Mouse (Mus musculus): ENCODE measurements around the gene Psmc6. TPM values are rescaled to one million over a fixed set of nuclear protein-coding genes. Genes with fewer than 3 reads are reported as not detected.

Gene Psmc6
- 100 to 1,000 TPM; 112 to 115 TPM for total RNA-seq (2023)

DNA sequence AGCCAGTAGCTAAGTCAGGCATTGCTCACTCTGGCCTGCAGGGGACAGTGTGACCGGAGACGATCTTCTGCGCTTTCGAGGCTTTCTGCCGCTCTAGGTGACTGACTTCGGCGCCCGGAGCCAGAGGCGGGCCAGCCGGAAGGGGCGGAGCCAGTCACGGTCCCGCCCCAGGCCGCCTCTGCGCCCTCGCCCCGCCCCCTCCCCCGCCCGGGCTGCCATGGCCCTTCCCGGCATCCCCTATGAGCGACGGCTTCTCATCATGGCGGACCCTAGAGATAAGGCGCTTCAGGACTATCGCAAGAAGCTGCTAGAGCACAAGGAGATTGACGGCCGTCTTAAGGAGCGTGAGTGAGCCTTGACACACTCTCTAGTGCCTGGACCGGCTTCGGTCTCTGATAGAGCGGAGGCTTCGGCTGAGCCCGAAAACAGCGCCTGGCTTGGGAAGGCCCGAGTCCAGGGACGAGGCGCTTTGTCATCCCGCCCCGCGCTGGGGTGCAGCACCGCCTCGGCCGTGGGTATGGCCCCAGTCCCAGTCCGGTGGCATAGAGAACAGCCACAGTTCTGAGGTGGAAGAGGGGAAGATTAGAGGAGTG is at the start of gene Psmc6:
Gene Psmc6 (plus strand): TSS at position 200 of the 593 bp plus-strand sequence.

DNA sequence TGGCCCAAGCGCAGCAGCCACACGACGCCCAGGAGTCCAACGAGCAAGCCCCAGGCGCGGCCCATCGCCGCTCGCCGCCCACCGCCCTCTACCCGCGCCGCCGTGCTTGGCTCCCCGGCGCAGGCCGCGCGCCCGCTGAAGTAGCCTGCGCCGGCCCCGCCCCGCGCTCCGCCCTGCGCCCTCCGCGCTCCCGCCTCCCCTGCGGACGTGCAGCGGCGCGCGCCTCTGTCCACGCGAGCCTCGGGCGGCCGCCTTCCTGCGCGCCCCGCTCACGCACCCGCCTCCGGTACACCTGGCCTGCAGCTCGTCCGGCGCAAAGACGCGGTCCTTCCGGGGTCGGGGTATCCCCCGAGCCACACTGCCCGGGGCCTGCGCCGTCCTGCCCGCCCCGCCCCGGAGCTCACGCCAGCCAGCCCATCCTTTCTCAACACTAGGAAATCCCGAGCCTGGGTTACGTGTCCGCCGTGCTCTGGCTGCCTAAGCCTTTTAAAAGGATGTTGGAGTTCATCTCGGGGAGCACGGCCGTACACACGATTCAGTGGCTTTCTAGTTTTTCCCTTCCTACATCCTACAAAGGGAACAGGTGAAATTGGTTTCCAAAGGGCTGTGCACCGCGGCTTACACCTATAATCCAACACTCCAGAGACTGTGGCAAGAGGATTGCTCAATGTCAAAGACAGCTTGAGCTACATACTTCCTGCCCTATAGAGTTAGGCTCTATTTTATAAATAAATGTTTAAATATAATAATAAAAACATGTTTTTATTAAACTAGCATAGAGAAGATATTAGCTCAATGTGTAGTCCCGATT is 11.0 kb upstream of the Psmc6 start, which contains the start of gene Ero1l:
Gene Ero1l (minus strand): TSS at position 346 of the 811 bp plus-strand sequence.

DNA sequence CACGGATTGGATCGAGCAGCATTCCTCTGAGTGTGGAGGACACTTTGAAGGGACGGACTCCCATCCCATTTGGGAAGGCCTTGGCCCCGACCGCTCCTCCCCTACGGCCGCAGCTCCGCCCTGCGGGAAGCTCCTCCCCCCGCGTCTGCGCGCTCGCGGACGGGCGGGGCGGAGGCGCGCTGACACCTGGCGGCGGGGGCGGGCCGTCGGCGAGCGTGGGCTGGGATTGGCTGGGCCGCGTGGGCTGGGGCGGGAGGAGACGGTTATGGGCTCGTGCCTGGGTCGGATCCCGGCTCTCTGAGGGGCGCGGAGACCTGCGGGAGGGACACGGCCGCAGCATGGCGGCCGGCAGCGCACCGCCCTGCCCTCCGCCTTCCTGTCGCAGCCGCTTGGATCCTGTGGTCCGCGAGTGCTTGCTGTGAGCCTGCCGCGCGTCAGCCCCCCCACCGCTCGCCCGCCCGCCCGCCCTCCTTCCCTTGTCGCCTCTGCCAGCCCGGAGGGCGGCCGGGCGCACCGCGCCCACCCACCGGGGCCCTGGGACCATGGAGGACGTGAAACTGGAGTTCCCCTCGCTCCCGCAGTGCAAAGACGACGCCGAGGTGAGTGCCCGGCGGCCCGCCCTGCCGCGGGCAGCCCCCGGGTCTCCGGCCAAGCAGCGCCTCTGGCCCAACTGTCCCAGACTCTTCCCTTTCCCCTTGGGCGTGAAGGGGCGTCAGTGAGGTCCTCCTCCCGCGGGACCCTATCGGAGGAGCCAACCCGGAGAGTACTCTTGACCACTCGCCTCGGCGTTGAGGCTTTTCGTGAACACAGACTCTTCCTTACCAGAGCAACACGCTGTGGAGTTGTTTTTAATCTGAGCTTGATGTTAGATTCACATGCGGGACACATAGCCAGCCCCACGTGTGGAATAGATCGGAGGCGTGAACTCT is 21.6 kb downstream of the Psmc6 start, which contains the start of gene Styx:
Gene Styx (plus strand): TSS at position 163 of the 929 bp plus-strand sequence.

Other genes with a start within 250 kb of the Psmc6 start
- 10 to 100 TPM; 51.9 to 72.4 TPM for gene Gpr137c, start 110.1 kb upstream of the Psmc6 start, total RNA-seq (2023)
- 100 to 1,000 TPM; 224 to 283 TPM for gene Txndc16, start 109.5 kb upstream of the Psmc6 start, total RNA-seq (2023)
- gene Ero1l, start 11.0 kb upstream of the Psmc6 start, total RNA-seq (2023) = 10 to 100 TPM; 23.3 to 28.4 TPM
- gene Styx, start 21.3 kb downstream of the Psmc6 start, total RNA-seq (2023) = 10 to 100 TPM; 31.1 to 41.0 TPM
- 10 to 100 TPM; 13.0 to 21.1 TPM for gene Gnpnat1, start 75.1 kb downstream of the Psmc6 start, total RNA-seq (2023)
- not detected for gene Fermt2, start 200.3 kb downstream of the Psmc6 start, total RNA-seq (2023)